Mouse (Mus musculus): ENCODE data around the gene Edrf1. TPM values are rescaled to one million over a fixed set of nuclear protein-coding genes. Genes with fewer than 3 reads are reported as not detected.
A peak's percentile ranks its signal among the peaks of the same experiment; 100 is the strongest.

The Edrf1 gene
- total and polyA plus RNA-seq, 2 experiments from 2014 or later, result 10.5 to 25.6 TPM

DNA sequence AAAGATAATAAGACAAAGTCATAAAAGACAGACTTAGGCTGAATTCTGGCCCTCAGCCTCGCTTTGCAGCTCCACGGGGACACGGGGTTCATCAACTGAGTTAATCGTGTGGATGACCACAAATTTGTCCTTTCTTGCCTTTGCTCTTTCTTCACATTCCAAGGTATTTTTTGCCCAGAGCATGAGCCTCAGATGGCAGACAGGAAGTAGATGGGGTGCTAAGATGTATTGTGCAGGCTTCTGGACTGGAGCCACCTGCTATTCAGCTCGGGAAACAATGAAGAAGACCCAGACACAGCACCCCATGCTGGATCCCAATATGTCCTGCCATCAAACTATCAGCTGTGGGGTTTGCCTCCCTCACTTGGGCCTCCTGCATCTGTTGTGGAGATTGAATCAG is 30.0 kb upstream of the Edrf1 start:
- no peak overlapping the region for H3K27ac ChIP-seq (ENCODE audit: low read depth, low read length)
- WGBS, result 54% methylated on average over 5 of the region's 5 CpGs
- no peaks in the 10 kb centered on the region for H3K9me3 ChIP-seq (ENCODE audit: low read length)
- H3K4me2 ChIP-seq (ENCODE audit: low read depth, low read length, poor library complexity, severe bottlenecking), result no peak overlapping the region
- no peak for TF ChIP-seq CTCF (IDR thresholded peaks at IDR 0.05)
- H3K4me3 ChIP-seq (ENCODE audit: low read depth, low read length), result no peak overlapping the region
- peaks cover 12% of the 10 kb centered on the region for H3K4me1 ChIP-seq (ENCODE audit: insufficient read depth, low read length)
- H3K27me3 ChIP-seq (ENCODE audit: insufficient read depth, low read length), result no peaks in the 10 kb centered on the region
- H3K9ac ChIP-seq (replicated peaks; ENCODE audit: low read length, poor library complexity, severe bottlenecking), result no peak overlapping the region
- ATAC-seq (ENCODE audit: low FRiP score) (no peak), DNase-seq (ENCODE audit: low spot score) (peak; percentile 20)
- H3K36me3 ChIP-seq (ENCODE audit: insufficient read depth, low read length), result no peaks in the 10 kb centered on the region

DNA sequence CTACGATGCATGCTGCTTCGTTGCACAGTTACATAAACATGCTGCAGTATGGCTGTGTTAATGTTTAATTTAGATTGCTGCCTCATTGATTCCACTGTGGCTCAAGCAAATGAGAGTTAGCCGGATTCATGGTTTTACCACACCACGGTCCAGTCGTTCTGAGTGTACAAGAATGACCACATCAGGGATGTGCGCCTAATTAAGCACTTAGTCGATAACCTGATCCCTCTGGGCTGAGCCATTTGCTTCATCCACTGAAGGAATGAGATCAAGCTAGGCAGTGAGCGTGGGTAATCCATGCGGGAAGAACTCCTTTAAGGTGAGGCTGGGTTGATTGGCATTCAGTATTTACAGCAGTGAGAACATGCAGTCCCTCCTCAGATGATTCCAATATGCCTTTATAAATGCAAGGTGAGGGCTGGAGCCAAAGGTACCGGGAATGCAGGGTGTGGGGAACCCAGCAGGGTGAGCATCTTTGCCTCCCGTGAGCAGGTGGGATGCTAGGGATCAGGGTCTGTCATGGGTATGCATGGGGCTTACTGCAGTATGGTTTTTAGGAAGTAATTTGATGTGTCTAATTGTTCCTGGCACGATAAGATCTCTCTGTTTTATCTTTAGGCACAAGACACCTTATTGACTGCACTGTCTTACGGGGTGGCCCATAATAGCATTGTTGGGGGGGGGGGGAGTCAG is 29.3 kb upstream of the Edrf1 start:
- peak overlapping the region; percentile 51; the same call in 1 of the 2 replicates for H3K27ac ChIP-seq (ENCODE audit: low read depth, low read length)
- ATAC-seq (ENCODE audit: low FRiP score) (no peak), DNase-seq (ENCODE audit: low spot score) (peak; percentile 37)
- H3K9me3 ChIP-seq (ENCODE audit: low read length), result no peaks in the 10 kb centered on the region
- no peak for TF ChIP-seq CTCF (IDR thresholded peaks at IDR 0.05)
- 50% methylated on average over 13 of the region's 13 CpGs for WGBS
- H3K4me1 ChIP-seq (ENCODE audit: insufficient read depth, low read length), result peaks cover 12% of the 10 kb centered on the region
- no peaks in the 10 kb centered on the region for H3K36me3 ChIP-seq (ENCODE audit: insufficient read depth, low read length)
- no peaks in the 10 kb centered on the region for H3K27me3 ChIP-seq (ENCODE audit: insufficient read depth, low read length)
- H3K9ac ChIP-seq (replicated peaks; ENCODE audit: low read length, poor library complexity, severe bottlenecking), result no peak overlapping the region
- H3K4me3 ChIP-seq (ENCODE audit: low read depth, low read length), result no peak overlapping the region
- H3K4me2 ChIP-seq (ENCODE audit: low read depth, low read length, poor library complexity, severe bottlenecking), result peak overlapping the region; percentile 38

DNA sequence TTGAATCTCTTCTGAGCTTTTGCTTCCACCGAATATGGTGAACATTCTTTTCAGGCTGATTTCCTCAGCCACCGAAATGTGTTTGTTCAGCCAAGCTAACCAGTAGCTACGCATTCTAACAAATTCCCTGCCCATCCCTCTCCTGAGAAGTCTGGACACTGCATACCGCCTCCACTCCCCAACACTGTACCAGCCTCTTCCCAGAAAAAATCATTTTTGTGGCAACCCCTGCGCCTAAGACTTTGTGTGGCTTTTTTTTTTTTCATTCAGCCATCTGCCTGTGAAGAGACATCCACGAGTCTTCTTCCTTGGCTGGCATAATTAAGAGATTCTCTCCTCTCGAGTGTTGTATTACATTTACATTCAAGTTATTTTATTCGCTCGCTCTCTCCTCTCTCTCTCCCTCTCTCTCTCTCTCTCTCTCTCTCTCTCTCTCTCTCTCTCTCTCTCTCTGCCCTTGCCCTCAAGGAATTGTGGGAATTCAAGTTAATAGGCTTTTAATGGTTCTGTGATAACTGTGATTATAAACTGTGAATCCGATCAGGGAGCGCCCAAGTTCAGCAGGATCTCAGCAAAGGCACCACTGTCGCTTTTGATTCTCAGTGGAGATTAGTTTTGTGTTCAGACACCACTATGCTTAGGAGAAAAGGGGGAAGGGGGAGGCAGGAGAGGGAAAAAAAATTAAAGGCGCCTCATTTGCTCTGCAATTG is 28.6 kb upstream of the Edrf1 start:
- WGBS, result 30% methylated on average over 13 of the region's 13 CpGs
- no peaks in the 10 kb centered on the region for H3K9me3 ChIP-seq (ENCODE audit: low read length)

DNA sequence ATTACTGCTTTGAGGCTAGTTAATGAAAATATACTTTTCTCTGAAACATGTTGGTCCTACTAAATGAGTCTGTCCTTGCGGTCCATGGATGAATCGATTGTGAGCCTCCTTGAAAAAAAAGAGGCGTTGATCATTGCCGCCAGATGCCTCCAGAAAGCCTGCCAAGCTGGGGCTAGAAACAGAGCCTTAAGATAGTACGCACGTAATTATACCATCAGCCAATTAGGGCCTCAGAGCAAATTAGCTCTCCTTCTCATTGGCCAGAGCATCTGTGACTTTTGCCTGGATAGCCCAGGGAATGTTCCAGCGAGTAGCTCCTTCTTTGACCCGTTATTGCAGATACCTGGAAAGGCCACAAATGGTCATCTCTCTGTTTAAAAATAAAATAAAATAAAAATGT is 27.8 kb upstream of the Edrf1 start:
- TF ChIP-seq CTCF (IDR thresholded peaks at IDR 0.05), result no peak
- peak; percentile 78 for DNase-seq (ENCODE audit: low spot score)
- Histone ChIP-seq H3K4me3 (ENCODE audit: low read depth, low read length) (no peak overlapping the region), H3K9ac (replicated peaks; ENCODE audit: low read length, poor library complexity, severe bottlenecking) (no peak overlapping the region), H3K27ac (ENCODE audit: low read depth, low read length) (no peak overlapping the region), H3K27me3 (ENCODE audit: insufficient read depth, low read length) (no peaks in the 10 kb centered on the region), H3K4me1 (ENCODE audit: insufficient read depth, low read length) (peaks cover 12% of the 10 kb centered on the region), H3K9me3 (ENCODE audit: low read length) (no peaks in the 10 kb centered on the region), H3K36me3 (ENCODE audit: insufficient read depth, low read length) (no peaks in the 10 kb centered on the region), H3K4me2 (ENCODE audit: low read depth, low read length, poor library complexity, severe bottlenecking) (no peak overlapping the region)
- WGBS, result 66% methylated on average over 8 of the region's 8 CpGs
- ATAC-seq (ENCODE audit: low FRiP score), result 0 out of 2 replicates have a peak, but pooled peaks have one; percentile 23

More for the DNA sequence above, 28.6 kb upstream of the Edrf1 start:
- H3K36me3 ChIP-seq (ENCODE audit: insufficient read depth, low read length), result no peaks in the 10 kb centered on the region
- H3K4me2 ChIP-seq (ENCODE audit: low read depth, low read length, poor library complexity, severe bottlenecking), result peak overlapping the region; percentile 38
- peak; percentile 18 for DNase-seq (ENCODE audit: low spot score)
- ATAC-seq (ENCODE audit: low FRiP score), result no peak
- no peaks in the 10 kb centered on the region for H3K27me3 ChIP-seq (ENCODE audit: insufficient read depth, low read length)
- H3K4me3 ChIP-seq (ENCODE audit: low read depth, low read length), result no peak overlapping the region
- no peak for TF ChIP-seq CTCF (IDR thresholded peaks at IDR 0.05)
- peak overlapping the region; percentile 51 for H3K27ac ChIP-seq (ENCODE audit: low read depth, low read length)
- no peak overlapping the region for H3K9ac ChIP-seq (replicated peaks; ENCODE audit: low read length, poor library complexity, severe bottlenecking)
- H3K4me1 ChIP-seq (ENCODE audit: insufficient read depth, low read length), result peaks cover 12% of the 10 kb centered on the region

- no peak overlapping the region for H3K9ac ChIP-seq (replicated peaks; ENCODE audit: low read length, poor library complexity, severe bottlenecking)
- H3K27ac ChIP-seq (ENCODE audit: low read depth, low read length), result no peak overlapping the region
- H3K36me3 ChIP-seq (ENCODE audit: insufficient read depth, low read length), result no peaks in the 10 kb centered on the region
- DNase-seq (ENCODE audit: low spot score) (no peak), ATAC-seq (ENCODE audit: low FRiP score) (no peak)
- no peak for TF ChIP-seq CTCF (IDR thresholded peaks at IDR 0.05)
- H3K27me3 ChIP-seq (ENCODE audit: insufficient read depth, low read length), result no peaks in the 10 kb centered on the region
- 71% methylated on average over 2 of the region's 2 CpGs for whole genome bisulfite sequencing
- peaks cover 10% of the 10 kb centered on the region for H3K4me1 ChIP-seq (ENCODE audit: insufficient read depth, low read length)
- no peak overlapping the region for H3K4me3 ChIP-seq (ENCODE audit: low read depth, low read length)
- no peak overlapping the region for H3K4me2 ChIP-seq (ENCODE audit: low read depth, low read length, poor library complexity, severe bottlenecking)
- no peaks in the 10 kb centered on the region for H3K9me3 ChIP-seq (ENCODE audit: low read length)
Observed at GRCm38 (mm10) chr7:133612981-133613380, 24.4 kb upstream of the Edrf1 start.

DNA sequence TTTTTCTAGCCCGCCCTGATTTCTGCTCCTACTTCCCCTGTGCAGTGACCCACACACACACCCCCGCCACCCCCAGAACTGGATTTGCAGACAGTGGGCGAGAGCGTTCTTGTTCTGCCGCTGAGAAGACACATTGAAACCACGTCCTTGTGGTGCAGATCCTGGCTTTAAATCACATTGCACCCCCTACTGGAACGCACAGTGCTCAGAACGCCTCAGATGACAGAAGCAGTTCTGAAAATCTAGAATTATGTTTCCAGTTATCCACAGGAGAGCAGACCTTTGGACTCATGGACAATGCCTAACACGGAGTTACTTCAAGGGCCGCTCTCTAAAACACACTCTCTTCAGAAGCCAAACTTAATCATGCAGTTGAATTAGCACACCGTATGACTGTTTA is 16.6 kb upstream of the Edrf1 start:
- Histone ChIP-seq H3K9ac (replicated peaks; ENCODE audit: low read length, poor library complexity, severe bottlenecking) (no peak overlapping the region), H3K36me3 (ENCODE audit: insufficient read depth, low read length) (no peaks in the 10 kb centered on the region), H3K4me2 (ENCODE audit: low read depth, low read length, poor library complexity, severe bottlenecking) (peak overlapping the region; percentile 15; the same call in 1 of the 2 replicates), H3K4me3 (ENCODE audit: low read depth, low read length) (no peak overlapping the region), H3K27ac (ENCODE audit: low read depth, low read length) (no peak overlapping the region), H3K4me1 (ENCODE audit: insufficient read depth, low read length) (no peaks in the 10 kb centered on the region), H3K9me3 (ENCODE audit: low read length) (no peaks in the 10 kb centered on the region), H3K27me3 (ENCODE audit: insufficient read depth, low read length) (no peaks in the 10 kb centered on the region)
- peak; percentile 84 for TF ChIP-seq CTCF (IDR thresholded peaks at IDR 0.05)
- 42% methylated on average over 11 of the region's 11 CpGs for WGBS
- DNase-seq (ENCODE audit: low spot score) (peak; percentile 76), ATAC-seq (ENCODE audit: low FRiP score) (no peak)

Measured in midbrain, postnatal 0 days (tissue).